Mouse (Mus musculus): ENCODE results near the gene 4933402E13Rik. TPM values are rescaled to one million over a fixed set of nuclear protein-coding genes. Genes with fewer than 3 reads are reported as not detected.

4933402E13Rik gene
- 0.16 and 0.18 TPM in 2 replicates for polyA plus RNA-seq (2015; fragmentation: Nextera tagmentation; extraction: Ambion mirVana)

GRCm38 (mm10) chrX:62283199-62283598 lies at the start of gene 4933402E13Rik:
4933402E13Rik (plus strand) TSS chrX:62283499.
- Histone ChIP-seq H3K36me3 (ENCODE audit: insufficient read depth, low read length) (no peaks in the 10 kb centered on the region), H3K9me3 (ENCODE audit: low read length) (no peaks in the 10 kb centered on the region), H3K27me3 (ENCODE audit: insufficient read depth, low read length) (no peaks in the 10 kb centered on the region), H3K4me3 (ENCODE audit: low read length) (no peak within 1 kb of the TSS), H3K9ac (replicated peaks; ENCODE audit: low read length) (no peak within 1 kb of the TSS), H3K27ac (ENCODE audit: low read length) (no peak within 1 kb of the TSS), H3K4me2 (replicated peaks; ENCODE audit: low read depth, low read length) (no peak within 1 kb of the TSS), H3K4me1 (ENCODE audit: insufficient read depth, low read length) (no peaks in the 10 kb centered on the region)
- 75% methylated on average over 8 of the region's 8 CpGs for WGBS
- ATAC-seq (ENCODE audit: low FRiP score, low TSS enrichment) = no peak

Other genes with a start within 250 kb of the 4933402E13Rik start
- gene 4931400O07Rik, start 184.5 kb downstream of the 4933402E13Rik start, polyA plus RNA-seq (2015; fragmentation: Nextera tagmentation; extraction: Ambion mirVana) = not detected in 2 replicates

Data from kidney, embryonic 16.5 days (tissue).